Mouse (Mus musculus): Measurements from ENCODE around the gene Cacna1g. TPM values are rescaled to one million over a fixed set of nuclear protein-coding genes. Genes with fewer than 3 reads are reported as not detected.
A peak's percentile ranks its signal among the peaks of the same experiment; 100 is the strongest.

Cacna1g gene
- polyA plus RNA-seq, 1 experiment from 2014 or later = 18.4 TPM

- Histone ChIP-seq H3K36me3 (ENCODE audit: control insufficient read depth, insufficient read depth, low read length) (peaks cover 11% of the 10 kb centered on the region; the same call in 1 of the 2 replicates), H3K4me1 (ENCODE audit: control insufficient read depth, insufficient read depth, low read length) (peaks cover 54% of the 10 kb centered on the region), H3K27ac (ENCODE audit: low read length) (no peak overlapping the region), H3K9me3 (replicated peaks; ENCODE audit: control insufficient read depth, low read length, poor library complexity, severe bottlenecking) (no peaks in the 10 kb centered on the region), H3K4me3 (ENCODE audit: low read depth, low read length) (no peak overlapping the region), H3K27me3 (ENCODE audit: control insufficient read depth, insufficient read depth, low read depth, low read length) (no peaks in the 10 kb centered on the region), H3K4me2 (ENCODE audit: low read length) (no peak overlapping the region), H3K9ac (ENCODE audit: low read depth, low read length) (no peak overlapping the region)
- WGBS = 36% methylated on average over 4 of the region's 4 CpGs
- ATAC-seq = no peak
Measured at GRCm38 (mm10) chr11:94445300-94445699, 28.7 kb downstream of the Cacna1g start.

GRCm38 (mm10) chr11:94444829-94445228 is 29.2 kb downstream of the Cacna1g start:
- Histone ChIP-seq H3K9me3 (replicated peaks; ENCODE audit: control insufficient read depth, low read length, poor library complexity, severe bottlenecking) (no peaks in the 10 kb centered on the region), H3K4me1 (ENCODE audit: control insufficient read depth, insufficient read depth, low read length) (peaks cover 51% of the 10 kb centered on the region), H3K4me2 (ENCODE audit: low read length) (no peak overlapping the region), H3K36me3 (ENCODE audit: control insufficient read depth, insufficient read depth, low read length) (peaks cover 11% of the 10 kb centered on the region; the same call in 1 of the 2 replicates), H3K27me3 (ENCODE audit: control insufficient read depth, insufficient read depth, low read depth, low read length) (no peaks in the 10 kb centered on the region), H3K4me3 (ENCODE audit: low read depth, low read length) (no peak overlapping the region), H3K9ac (ENCODE audit: low read depth, low read length) (no peak overlapping the region), H3K27ac (ENCODE audit: low read length) (no peak overlapping the region)
- 44% methylated on average over 5 of the region's 5 CpGs for WGBS
- ATAC-seq = no peak

GRCm38 (mm10) chr11:94441752-94442151 is 32.2 kb downstream of the Cacna1g start:
- peaks cover 19% of the 10 kb centered on the region for H3K36me3 ChIP-seq (ENCODE audit: control insufficient read depth, insufficient read depth, low read length)
- no peaks in the 10 kb centered on the region for H3K9me3 ChIP-seq (replicated peaks; ENCODE audit: control insufficient read depth, low read length, poor library complexity, severe bottlenecking)
- peaks cover 33% of the 10 kb centered on the region for H3K4me1 ChIP-seq (ENCODE audit: control insufficient read depth, insufficient read depth, low read length)
- 52% methylated on average over 9 of the region's 9 CpGs for WGBS
- no peak overlapping the region for H3K4me3 ChIP-seq (ENCODE audit: low read depth, low read length)
- no peak overlapping the region for H3K9ac ChIP-seq (ENCODE audit: low read depth, low read length)
- no peaks in the 10 kb centered on the region for H3K27me3 ChIP-seq (ENCODE audit: control insufficient read depth, insufficient read depth, low read depth, low read length)
- 0 out of 2 replicates have a peak overlapping the region, but pooled peaks have one; percentile 41 for H3K27ac ChIP-seq (ENCODE audit: low read length)
- no peak for ATAC-seq
- H3K4me2 ChIP-seq (ENCODE audit: low read length) = no peak overlapping the region

- peak; percentile 44; the same call in 1 of the 2 replicates for ATAC-seq
- no peaks in the 10 kb centered on the region for H3K9me3 ChIP-seq (replicated peaks; ENCODE audit: control insufficient read depth, low read length, poor library complexity, severe bottlenecking)
- H3K9ac ChIP-seq (ENCODE audit: low read depth, low read length) = no peak overlapping the region
- peaks cover 19% of the 10 kb centered on the region for H3K36me3 ChIP-seq (ENCODE audit: control insufficient read depth, insufficient read depth, low read length)
- H3K27ac ChIP-seq (ENCODE audit: low read length) = peak overlapping the region; percentile 61
- peaks cover 33% of the 10 kb centered on the region for H3K4me1 ChIP-seq (ENCODE audit: control insufficient read depth, insufficient read depth, low read length)
- no peak overlapping the region for H3K4me2 ChIP-seq (ENCODE audit: low read length)
- no peak overlapping the region for H3K4me3 ChIP-seq (ENCODE audit: low read depth, low read length)
- no peaks in the 10 kb centered on the region for H3K27me3 ChIP-seq (ENCODE audit: control insufficient read depth, insufficient read depth, low read depth, low read length)
- WGBS = 24% methylated on average over 7 of the region's 7 CpGs
Measured at GRCm38 (mm10) chr11:94441122-94441521, 32.9 kb downstream of the Cacna1g start.

- H3K9me3 ChIP-seq (replicated peaks; ENCODE audit: control insufficient read depth, low read length, poor library complexity, severe bottlenecking) = no peaks in the 10 kb centered on the region
- no peak overlapping the region for H3K4me3 ChIP-seq (ENCODE audit: low read depth, low read length)
- no peak overlapping the region for H3K4me2 ChIP-seq (ENCODE audit: low read length)
- no peak overlapping the region for H3K9ac ChIP-seq (ENCODE audit: low read depth, low read length)
- WGBS = 48% methylated on average over 6 of the region's 6 CpGs
- 0 out of 2 replicates have a peak, but pooled peaks have one; percentile 10 for ATAC-seq
- peaks cover 32% of the 10 kb centered on the region for H3K4me1 ChIP-seq (ENCODE audit: control insufficient read depth, insufficient read depth, low read length)
- H3K36me3 ChIP-seq (ENCODE audit: control insufficient read depth, insufficient read depth, low read length) = peaks cover 19% of the 10 kb centered on the region
- no peak overlapping the region; the same call in 1 of the 2 replicates for H3K27ac ChIP-seq (ENCODE audit: low read length)
- no peaks in the 10 kb centered on the region for H3K27me3 ChIP-seq (ENCODE audit: control insufficient read depth, insufficient read depth, low read depth, low read length)
Measured at GRCm38 (mm10) chr11:94440421-94440820, 33.6 kb downstream of the Cacna1g start.

GRCm38 (mm10) chr11:94429011-94429651 is 44.9 kb downstream of the Cacna1g start:
- Histone ChIP-seq H3K4me2 (ENCODE audit: low read length) (no peak overlapping the region), H3K9me3 (replicated peaks; ENCODE audit: control insufficient read depth, low read length, poor library complexity, severe bottlenecking) (no peaks in the 10 kb centered on the region), H3K27me3 (ENCODE audit: control insufficient read depth, insufficient read depth, low read depth, low read length) (no peaks in the 10 kb centered on the region), H3K36me3 (ENCODE audit: control insufficient read depth, insufficient read depth, low read length) (peaks cover 18% of the 10 kb centered on the region), H3K9ac (ENCODE audit: low read depth, low read length) (no peak overlapping the region), H3K4me1 (ENCODE audit: control insufficient read depth, insufficient read depth, low read length) (peaks cover 18% of the 10 kb centered on the region), H3K4me3 (ENCODE audit: low read depth, low read length) (no peak overlapping the region), H3K27ac (ENCODE audit: low read length) (0 out of 2 replicates have a peak overlapping the region, but pooled peaks have one; percentile 18)
- no peak for ATAC-seq
- WGBS = 30% methylated on average over 8 of the region's 9 CpGs

- H3K27ac ChIP-seq (ENCODE audit: low read length) = peak overlapping the region; percentile 47
- H3K27me3 ChIP-seq (ENCODE audit: control insufficient read depth, insufficient read depth, low read depth, low read length) = no peaks in the 10 kb centered on the region
- no peak overlapping the region for H3K4me2 ChIP-seq (ENCODE audit: low read length)
- no peak overlapping the region for H3K9ac ChIP-seq (ENCODE audit: low read depth, low read length)
- H3K36me3 ChIP-seq (ENCODE audit: control insufficient read depth, insufficient read depth, low read length) = peaks cover 15% of the 10 kb centered on the region
- peak; percentile 79 for ATAC-seq
- no peak overlapping the region for H3K4me3 ChIP-seq (ENCODE audit: low read depth, low read length)
- no peaks in the 10 kb centered on the region for H3K9me3 ChIP-seq (replicated peaks; ENCODE audit: control insufficient read depth, low read length, poor library complexity, severe bottlenecking)
- 36% methylated on average over 4 of the region's 4 CpGs for WGBS
- peaks cover 12% of the 10 kb centered on the region for H3K4me1 ChIP-seq (ENCODE audit: control insufficient read depth, insufficient read depth, low read length)
Measured at GRCm38 (mm10) chr11:94428091-94428835, 45.7 kb downstream of the Cacna1g start.

GRCm38 (mm10) chr11:94425656-94426055 is 48.3 kb downstream of the Cacna1g start:
- no peak for ATAC-seq
- H3K4me3 ChIP-seq (ENCODE audit: low read depth, low read length) = no peak overlapping the region
- 77% methylated on average over 10 of the region's 14 CpGs for WGBS
- H3K27me3 ChIP-seq (ENCODE audit: control insufficient read depth, insufficient read depth, low read depth, low read length) = no peaks in the 10 kb centered on the region
- no peak overlapping the region for H3K27ac ChIP-seq (ENCODE audit: low read length)
- no peak overlapping the region for H3K4me2 ChIP-seq (ENCODE audit: low read length)
- no peak overlapping the region for H3K9ac ChIP-seq (ENCODE audit: low read depth, low read length)
- H3K4me1 ChIP-seq (ENCODE audit: control insufficient read depth, insufficient read depth, low read length) = peaks cover 13% of the 10 kb centered on the region
- no peaks in the 10 kb centered on the region for H3K9me3 ChIP-seq (replicated peaks; ENCODE audit: control insufficient read depth, low read length, poor library complexity, severe bottlenecking)
- peaks cover 14% of the 10 kb centered on the region for H3K36me3 ChIP-seq (ENCODE audit: control insufficient read depth, insufficient read depth, low read length)

GRCm38 (mm10) chr11:94425215-94425614 is 48.8 kb downstream of the Cacna1g start:
- Histone ChIP-seq H3K9ac (ENCODE audit: low read depth, low read length) (no peak overlapping the region), H3K4me3 (ENCODE audit: low read depth, low read length) (no peak overlapping the region), H3K27ac (ENCODE audit: low read length) (no peak overlapping the region), H3K4me1 (ENCODE audit: control insufficient read depth, insufficient read depth, low read length) (peaks cover 14% of the 10 kb centered on the region), H3K27me3 (ENCODE audit: control insufficient read depth, insufficient read depth, low read depth, low read length) (no peaks in the 10 kb centered on the region), H3K9me3 (replicated peaks; ENCODE audit: control insufficient read depth, low read length, poor library complexity, severe bottlenecking) (no peaks in the 10 kb centered on the region), H3K4me2 (ENCODE audit: low read length) (no peak overlapping the region), H3K36me3 (ENCODE audit: control insufficient read depth, insufficient read depth, low read length) (peaks cover 12% of the 10 kb centered on the region)
- no peak for ATAC-seq
- 61% methylated on average over 5 of the region's 5 CpGs for WGBS

Data from midbrain, embryonic 16.5 days (tissue).